Mouse (Mus musculus) heart, adult 2 months (tissue): ENCODE measurements at regions not wholly inside any gene's neighbourhood (a gene's known extent, or its start where the extent isn't known, plus 50 kb on each side); places are given as distances from the start of the nearest gene placed in this dataset.

Experiments used
- DNase-seq, 2 experiments: peaks; one replicate each; pipeline ENCODE4 v3.0.0; 2021
- H3K27ac ChIP-seq: fragments of 200-600 bp; 2 replicates; pipeline ENCODE4 v1.8.1; 2022
- H3K27me3 ChIP-seq: fragments of 200-500 bp; 2 replicates; pipeline ENCODE4 v1.6.1; 2012; ENCODE audit warnings: mild to moderate bottlenecking, low read length, inconsistent platforms, mixed read lengths; ENCODE audit not compliant: control insufficient read depth, insufficient read depth
- H3K36me3 ChIP-seq: fragments of 200-500 bp; 2 replicates; pipeline ENCODE4 v1.6.1; 2012; ENCODE audit warnings: low read length, inconsistent platforms; ENCODE audit not compliant: control insufficient read depth, insufficient read depth
- H3K4me1 ChIP-seq: fragments of 200-500 bp; 2 replicates; pipeline ENCODE4 v1.6.1; 2011; ENCODE audit warnings: low read length; ENCODE audit not compliant: control insufficient read depth, insufficient read depth
- H3K4me3 ChIP-seq: fragments of 200-600 bp; 2 replicates; pipeline ENCODE4 v1.8.1; 2022
- H3K79me2 ChIP-seq: fragments of 200-500 bp; replicated peaks from 2 replicates; pipeline ENCODE4 v1.6.1; 2012; ENCODE audit warnings: mild to moderate bottlenecking, inconsistent platforms, low read length, moderate library complexity, mixed read lengths; ENCODE audit not compliant: control insufficient read depth, insufficient read depth
- H3K9ac ChIP-seq: fragments of 200-500 bp; 2 replicates; pipeline ENCODE4 v1.6.1; 2012; ENCODE audit warnings: low read depth, mild to moderate bottlenecking, control low read depth, inconsistent platforms, low read length, mixed read lengths
- CTCF ChIP-seq: fragments of 200-600 bp; IDR thresholded peaks from 2 replicates; pipeline ENCODE4 v1.8.1; 2022; ENCODE audit warnings: antibody characterized with exemption, mild to moderate bottlenecking, moderate library complexity
- EP300 ChIP-seq: fragments of 200-500 bp; IDR thresholded peaks from 2 replicates; pipeline ENCODE4 v1.6.1; 2011; ENCODE audit warnings: low read depth, low read length, control low read depth; ENCODE audit not compliant: insufficient read depth
- POLR2A ChIP-seq: fragments of 200-500 bp; IDR thresholded peaks from 2 replicates; pipeline ENCODE4 v1.6.1; 2011; ENCODE audit warnings: mild to moderate bottlenecking, low read depth, low read length, control low read depth; ENCODE audit not compliant: insufficient read depth
- WGBS: fragments of 180-500 bp; shearing (Covaris S2); methylation state at CpG from one replicate; pipeline ENCODE4 v1.1.7; 2018; 5-methylcytosine and 5-hydroxymethylcytosine counted together
- intact Hi-C: fragments of 180-260 bp; cut with DNase I; formaldehyde crosslinking; loops from one replicate; pipeline ENCODE4 v1.15.1; 2025

DNA sequence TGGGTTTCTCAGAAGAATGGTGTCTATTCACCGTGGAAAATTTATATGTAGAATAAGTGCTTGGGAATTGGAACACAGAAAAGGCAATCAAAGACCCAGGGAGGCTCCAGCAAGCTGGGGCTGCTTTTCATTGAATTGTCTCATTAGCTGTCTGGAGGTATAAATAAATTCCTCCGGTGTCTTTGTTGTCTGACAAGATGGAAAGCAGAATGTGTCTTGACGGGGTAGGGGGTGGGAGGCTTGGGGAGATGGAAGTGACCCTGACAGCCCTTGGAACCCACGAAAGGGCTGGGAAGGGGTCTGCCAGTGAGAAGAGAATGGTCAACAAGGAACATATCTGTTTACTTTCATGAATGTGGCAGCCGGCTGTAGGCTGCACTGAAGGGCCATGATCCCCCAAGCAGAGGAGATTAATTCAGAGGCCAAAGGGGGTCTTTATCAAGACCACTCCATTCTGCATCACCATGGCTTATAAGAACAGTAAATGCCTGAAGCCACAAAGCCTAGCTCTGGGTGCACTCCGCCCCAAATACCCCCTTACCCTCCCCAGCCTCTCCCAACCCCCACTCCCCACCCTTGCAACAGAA is 127.2 kb upstream of the Neo1 start:
- H3K27ac ChIP-seq, result no peak overlapping the region
- H3K27me3 ChIP-seq, result no peaks in the 10 kb centered on the region
- no peak for DNase-seq
- 70% methylated on average over 6 of the region's 6 CpGs for WGBS
- no peak overlapping the region for H3K4me3 ChIP-seq
- no peaks in the 10 kb centered on the region for H3K4me1 ChIP-seq
- H3K9ac ChIP-seq, result no peak overlapping the region
- TF ChIP-seq POLR2A, result no peak
- TF ChIP-seq CTCF, result no peak
- TF ChIP-seq EP300, result no peak
- no peaks in the 10 kb centered on the region for H3K36me3 ChIP-seq
- H3K79me2 ChIP-seq, result no peaks in the 10 kb centered on the region
- intact Hi-C loops, result no loop called here

- intact Hi-C loops, result no loop called here
- TF ChIP-seq POLR2A (no peak), EP300 (no peak), CTCF (no peak)
- no peaks in the 10 kb centered on the region for H3K27me3 ChIP-seq
- H3K36me3 ChIP-seq, result no peaks in the 10 kb centered on the region
- 60% methylated on average over 4 of the region's 4 CpGs for WGBS
- no peak overlapping the region for H3K4me3 ChIP-seq
- no peak overlapping the region for H3K9ac ChIP-seq
- no peak for DNase-seq
- H3K4me1 ChIP-seq, result no peaks in the 10 kb centered on the region
- no peaks in the 10 kb centered on the region for H3K79me2 ChIP-seq
- no peak overlapping the region for H3K27ac ChIP-seq
These were observed 126.7 kb upstream of the Neo1 start for GRCm38 (mm10) chr9:59162954-59163353.

GRCm38 (mm10) chr9:59157663-59158062 is 121.4 kb upstream of the Neo1 start:
- Histone ChIP-seq H3K4me3 (no peak overlapping the region), H3K9ac (no peak overlapping the region), H3K79me2 (no peaks in the 10 kb centered on the region), H3K4me1 (peaks cover 1% of the 10 kb centered on the region; the same call in 1 of the 2 replicates), H3K27ac (no peak overlapping the region), H3K36me3 (no peaks in the 10 kb centered on the region), H3K27me3 (no peaks in the 10 kb centered on the region)
- DNase-seq, result no peak
- WGBS, result 35% methylated on average over 5 of the region's 5 CpGs
- TF ChIP-seq POLR2A (no peak), EP300 (no peak), CTCF (no peak)
- intact Hi-C loops, result no loop called here

GRCm38 (mm10) chr9:59153945-59154344 is 117.7 kb upstream of the Neo1 start:
- Histone ChIP-seq H3K9ac (no peak overlapping the region), H3K4me1 (peaks cover 1% of the 10 kb centered on the region; the same call in 1 of the 2 replicates), H3K4me3 (no peak overlapping the region), H3K27me3 (no peaks in the 10 kb centered on the region), H3K36me3 (no peaks in the 10 kb centered on the region), H3K79me2 (no peaks in the 10 kb centered on the region), H3K27ac (no peak overlapping the region)
- 48% methylated on average over 3 of the region's 3 CpGs for WGBS
- TF ChIP-seq EP300, result no peak
- TF ChIP-seq POLR2A, result no peak
- no peak for TF ChIP-seq CTCF
- intact Hi-C loops, result no loop called here
- DNase-seq, result no peak

GRCm38 (mm10) chr9:59153126-59153525 is 116.9 kb upstream of the Neo1 start:
- peaks cover 1% of the 10 kb centered on the region; the same call in 1 of the 2 replicates for H3K4me1 ChIP-seq
- no peak overlapping the region for H3K27ac ChIP-seq
- H3K4me3 ChIP-seq, result no peak overlapping the region
- TF ChIP-seq POLR2A (no peak), EP300 (no peak), CTCF (no peak)
- H3K9ac ChIP-seq, result no peak overlapping the region
- WGBS, result 48% methylated on average over 5 of the region's 5 CpGs
- no peaks in the 10 kb centered on the region for H3K36me3 ChIP-seq
- no peaks in the 10 kb centered on the region for H3K79me2 ChIP-seq
- DNase-seq, result no peak
- no peaks in the 10 kb centered on the region for H3K27me3 ChIP-seq
- intact Hi-C loops, result no loop called here

GRCm38 (mm10) chr9:59144256-59144800 is 108.1 kb upstream of the Neo1 start:
- H3K79me2 ChIP-seq, result no peaks in the 10 kb centered on the region
- no peak overlapping the region for H3K4me3 ChIP-seq
- no peak overlapping the region for H3K9ac ChIP-seq
- intact Hi-C loops, result no loop called here
- no peak for TF ChIP-seq CTCF
- TF ChIP-seq POLR2A, result no peak
- TF ChIP-seq EP300, result no peak
- no peaks in the 10 kb centered on the region for H3K4me1 ChIP-seq
- H3K27ac ChIP-seq, result no peak overlapping the region
- no peak for DNase-seq
- 64% methylated on average over 3 of the region's 3 CpGs for WGBS
- no peaks in the 10 kb centered on the region for H3K36me3 ChIP-seq
- no peaks in the 10 kb centered on the region for H3K27me3 ChIP-seq
